Mouse (Mus musculus) activated CD4-positive, CD25-positive, alpha-beta regulatory T cell, adult 4 months (primary cell): ENCODE measurements around the gene Ildr1. TPM values are rescaled to one million over a fixed set of nuclear protein-coding genes. Genes with fewer than 3 reads are reported as not detected.

ENCODE experiments used
- ATAC-seq: one replicate; pipeline ENCODE4 v1.8.0; 2017
- polyA plus RNA-seq, 2 experiments: library from polyadenylated mRNA; unstranded; fragments of 100-300 nt; shearing (Covaris generic); gene quantifications; one replicate each; pipeline ENCODE4 v1.2.1; 2017

Gene Ildr1
- polyA plus RNA-seq, 2 experiments from 2014 or later = 6.1 to 7.3 TPM

GRCm38 (mm10) chr16:36707702-36708423 lies 14.1 kb downstream of the Ildr1 start:
- no peak for ATAC-seq

- peak; percentile 52 for ATAC-seq
Observed at GRCm38 (mm10) chr16:36708751-36709150, 15.0 kb downstream of the Ildr1 start.

DNA sequence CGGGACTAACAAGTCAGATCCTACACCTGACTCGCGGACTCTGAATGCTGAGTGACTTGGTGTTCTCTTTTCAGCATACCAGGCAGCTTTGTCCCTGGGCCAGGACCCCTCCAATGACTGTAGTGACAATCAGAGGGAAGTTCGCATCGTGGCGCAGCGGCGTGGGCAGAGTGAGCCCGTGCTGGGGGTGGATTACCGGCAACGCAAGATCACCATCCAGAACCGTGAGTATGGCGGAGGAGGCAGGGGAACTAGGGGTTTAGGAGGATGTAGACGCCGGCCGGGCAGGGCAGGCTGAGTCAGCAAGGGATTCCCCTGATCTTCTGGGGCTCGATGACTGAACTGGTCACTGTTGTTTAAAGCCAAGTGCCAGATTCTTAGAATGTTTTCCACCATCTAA lies 15.6 kb downstream of the Ildr1 start:
- ATAC-seq = peak; percentile 88

DNA sequence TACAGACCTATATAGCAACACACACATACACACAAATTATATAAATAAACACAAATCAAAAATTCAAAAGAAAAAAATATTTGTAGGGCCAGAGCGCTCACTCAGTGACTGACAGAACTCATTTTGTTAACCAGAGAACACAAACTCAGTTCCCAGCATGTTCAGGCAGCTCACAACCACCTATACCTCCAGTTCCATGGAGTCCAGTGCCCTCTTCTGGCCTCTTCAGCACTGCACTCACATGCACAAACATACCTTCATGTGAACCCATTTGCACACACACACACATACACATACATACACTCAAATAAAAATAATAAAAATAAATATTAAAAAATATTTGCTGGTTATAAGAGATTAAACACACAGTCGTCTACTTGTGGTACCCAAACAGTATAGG lies 17.0 kb downstream of the Ildr1 start:
- ATAC-seq = no peak

GRCm38 (mm10) chr16:36711760-36712159 lies 18.0 kb downstream of the Ildr1 start:
- ATAC-seq = no peak

DNA sequence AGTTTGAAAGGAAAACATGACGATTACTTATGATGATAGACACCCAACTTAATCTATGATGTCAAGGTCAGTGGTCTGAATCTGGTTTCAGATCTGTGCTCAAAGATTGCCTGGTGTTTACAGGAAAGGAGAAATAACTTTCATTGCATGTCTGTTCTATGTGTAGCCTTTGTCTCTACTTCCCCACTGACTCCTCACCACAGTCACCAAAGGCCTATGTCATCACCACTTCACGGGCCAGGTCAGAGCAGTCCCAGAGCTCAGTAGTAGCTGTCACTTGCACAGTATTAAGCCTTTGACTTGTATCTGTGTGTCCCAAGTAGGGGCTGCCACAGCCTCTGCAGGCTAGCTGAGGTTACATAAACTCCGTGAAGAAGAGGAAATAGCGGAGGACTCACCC lies 23.7 kb downstream of the Ildr1 start:
- ATAC-seq = no peak

DNA sequence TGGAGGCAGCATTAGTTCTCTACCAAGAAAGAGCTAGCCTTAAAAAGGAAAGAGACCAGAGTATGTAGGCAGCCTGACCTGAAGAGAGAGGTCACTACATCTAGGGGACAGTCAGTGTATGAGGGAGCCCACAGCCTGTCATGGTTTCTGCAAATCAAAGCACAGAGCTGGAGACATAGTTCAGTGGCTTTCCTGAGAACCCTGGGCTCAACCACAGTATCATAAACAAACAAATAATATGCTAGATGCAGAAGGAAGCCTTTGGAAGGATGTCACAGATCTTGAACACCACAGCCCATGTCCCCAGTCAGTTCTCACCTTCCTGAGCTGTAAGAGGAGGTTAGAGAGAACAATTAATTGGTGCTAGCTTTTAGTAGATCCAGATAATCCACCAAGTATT lies 24.9 kb downstream of the Ildr1 start:
- no peak for ATAC-seq

- ATAC-seq = peak; percentile 74
Observed at GRCm38 (mm10) chr16:36720194-36721055, 26.6 kb downstream of the Ildr1 start.

DNA sequence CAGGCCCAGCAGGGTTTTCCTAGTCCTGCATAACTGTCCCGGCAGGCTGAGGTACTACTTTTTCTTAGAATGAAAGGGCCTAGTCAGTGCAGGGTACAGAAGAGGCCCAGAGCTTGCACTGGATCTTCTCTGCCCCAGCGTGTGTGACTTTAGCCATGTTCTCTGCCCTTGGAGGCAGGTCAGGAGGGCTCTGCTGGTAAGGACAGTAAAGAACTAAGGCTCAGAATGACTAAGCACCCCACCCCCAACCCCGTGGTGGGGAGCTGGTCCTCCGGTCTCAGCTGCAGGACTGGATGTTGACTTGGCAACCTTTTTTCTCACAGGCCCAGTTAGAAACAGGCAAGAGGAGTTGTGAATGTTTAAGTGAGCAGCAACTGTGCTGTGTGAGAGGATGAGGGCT lies 29.0 kb downstream of the Ildr1 start:
- ATAC-seq = no peak

GRCm38 (mm10) chr16:36723880-36724443 lies 30.2 kb downstream of the Ildr1 start:
- ATAC-seq = peak; percentile 48

- ATAC-seq = no peak
Observed at GRCm38 (mm10) chr16:36728959-36729358, 35.2 kb downstream of the Ildr1 start.

GRCm38 (mm10) chr16:36732572-36732971 lies 38.8 kb downstream of the Ildr1 start:
- no peak for ATAC-seq

DNA sequence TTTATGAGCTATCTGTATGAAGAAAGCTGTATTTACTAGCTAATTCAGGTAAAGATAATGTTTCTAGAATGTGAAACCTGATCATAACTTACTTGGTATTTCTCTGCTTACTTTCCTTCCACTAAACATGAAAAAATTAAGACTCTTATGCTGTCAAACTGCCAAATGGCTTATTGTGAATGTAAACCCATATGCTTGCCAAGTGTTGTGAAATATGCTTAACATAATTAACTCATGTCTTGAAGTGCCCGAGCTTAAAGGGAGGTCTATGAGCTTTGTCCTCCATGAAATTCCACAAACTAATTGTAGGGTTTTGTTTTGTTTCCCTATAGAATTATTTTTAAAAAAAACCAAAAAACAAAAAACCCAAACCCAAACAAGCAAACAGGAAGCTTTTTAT lies 40.0 kb downstream of the Ildr1 start:
- no peak for ATAC-seq

GRCm38 (mm10) chr16:36735421-36735820 lies 41.6 kb downstream of the Ildr1 start:
- no peak for ATAC-seq

- ATAC-seq = no peak
Observed at GRCm38 (mm10) chr16:36739404-36739930, 45.7 kb downstream of the Ildr1 start.

DNA sequence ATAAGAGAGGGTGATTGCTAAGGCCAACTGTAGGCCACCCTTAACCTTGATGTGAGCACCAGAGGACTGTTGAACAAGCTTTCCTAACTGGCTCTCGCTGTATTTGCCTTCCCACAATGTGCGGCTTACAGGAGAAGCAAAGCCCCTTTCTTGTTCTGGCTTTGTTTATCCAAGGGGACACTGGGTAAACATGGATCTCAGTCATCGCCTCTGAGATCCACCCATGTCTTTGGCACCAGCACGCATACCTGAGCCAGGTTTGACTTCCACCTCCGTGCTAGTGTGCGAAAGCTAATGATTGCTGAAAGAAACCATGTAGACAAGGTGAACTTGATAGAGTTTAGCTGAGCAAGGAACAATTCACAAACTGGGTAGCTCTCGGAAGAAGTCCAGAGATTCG lies 49.8 kb downstream of the Ildr1 start:
- ATAC-seq = no peak

DNA sequence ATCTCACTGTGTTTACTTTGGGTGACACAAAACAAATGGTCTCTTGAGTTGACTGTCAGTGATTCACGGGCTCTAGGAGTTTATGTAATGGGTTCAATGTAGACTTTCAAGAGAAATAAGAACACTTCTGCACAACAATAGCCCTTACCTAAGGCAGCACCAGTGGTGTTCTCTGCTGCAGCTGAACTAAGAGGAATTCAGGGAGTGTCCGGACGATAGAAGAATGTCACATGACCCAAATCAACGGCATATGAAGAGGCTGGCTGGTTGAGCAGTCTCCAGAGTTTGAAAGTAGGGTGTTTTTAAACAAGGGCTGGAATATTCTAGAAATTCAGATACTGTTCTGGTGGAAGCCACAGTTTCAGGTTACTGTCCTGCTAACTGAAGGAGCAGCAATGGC lies 53.3 kb downstream of the Ildr1 start:
- ATAC-seq = no peak

GRCm38 (mm10) chr16:36747767-36748166 lies 54.0 kb downstream of the Ildr1 start:
- ATAC-seq = no peak

- no peak for ATAC-seq
Observed at GRCm38 (mm10) chr16:36751979-36752378, 58.2 kb downstream of the Ildr1 start.

DNA sequence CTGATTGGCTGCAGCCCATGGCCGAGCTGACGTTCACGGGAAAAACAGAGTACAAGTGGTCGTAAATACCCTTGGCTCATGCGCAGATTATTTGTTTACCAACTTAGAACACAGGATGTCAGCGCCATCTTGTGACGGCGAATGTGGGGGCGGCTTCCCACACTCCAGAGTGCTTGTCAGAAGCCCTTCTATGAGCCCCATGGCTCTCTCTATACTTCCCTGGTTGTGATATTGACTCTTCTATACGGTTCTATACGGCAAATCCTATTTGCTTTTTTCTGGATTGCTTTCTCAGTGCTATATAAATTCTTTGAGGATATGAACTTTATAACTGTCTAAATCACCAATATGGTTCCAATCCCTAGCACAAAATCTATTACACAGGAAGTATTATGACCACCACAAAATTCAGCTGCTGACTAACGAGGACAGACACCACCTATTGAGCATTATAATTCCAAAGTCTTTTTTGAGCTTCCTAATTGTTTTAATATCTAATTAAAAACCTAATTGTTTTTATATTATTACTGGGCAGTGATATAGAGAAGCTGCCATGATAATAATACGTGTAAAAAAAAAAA lies 76.5 kb downstream of the Ildr1 start:
- peak; percentile 94 for ATAC-seq

DNA sequence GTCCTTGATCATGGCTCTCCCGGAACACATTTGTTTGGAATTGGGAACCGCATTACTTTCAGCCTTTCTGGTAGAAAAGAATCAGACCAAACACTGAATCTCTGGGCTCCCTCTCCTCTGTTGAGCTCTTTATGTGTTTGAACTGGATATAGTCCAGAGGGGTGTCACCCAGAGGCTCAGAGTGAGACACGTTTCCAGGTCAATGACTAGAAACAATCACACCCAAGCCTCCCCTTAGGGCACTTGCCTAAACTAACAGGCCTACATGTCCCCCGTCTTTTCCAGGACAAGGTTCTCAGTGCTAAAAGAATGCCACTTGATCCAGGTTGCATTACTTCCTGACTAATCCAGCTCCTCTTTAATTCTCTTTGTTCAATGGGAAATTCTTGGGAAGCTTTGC lies 77.1 kb downstream of the Ildr1 start:
- ATAC-seq = no peak

- no peak for ATAC-seq
Observed at GRCm38 (mm10) chr16:36771244-36771643, 77.5 kb downstream of the Ildr1 start.

- ATAC-seq = no peak
Observed at GRCm38 (mm10) chr16:36771703-36772102, 77.9 kb downstream of the Ildr1 start.
